Mouse (Mus musculus): ENCODE measurements around the gene Zbtb8os. TPM values are rescaled to one million over a fixed set of nuclear protein-coding genes. Genes with fewer than 3 reads are reported as not detected.

The Zbtb8os gene
- total and polyA plus RNA-seq, 2 experiments from 2014 or later: 5.7 to 23.5 TPM

DNA sequence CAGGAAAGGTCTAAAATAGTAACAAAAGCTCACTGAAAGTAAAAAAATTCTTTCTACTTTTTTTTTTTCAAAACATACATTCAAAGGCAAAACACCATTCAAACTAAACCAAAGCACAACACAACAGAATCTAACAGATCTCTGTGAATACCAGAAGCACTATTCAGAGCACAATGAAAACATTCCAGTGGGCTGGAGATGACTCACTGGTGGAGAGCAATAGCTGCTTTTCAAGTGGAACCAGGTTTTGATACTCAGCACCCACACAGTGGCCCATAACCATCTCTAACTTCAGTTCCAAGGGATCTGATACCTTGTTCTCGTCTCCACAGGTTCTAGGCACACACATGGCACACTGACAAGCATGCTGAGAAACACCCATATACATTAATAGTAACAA is 10.7 kb upstream of the Zbtb8os start:
- no peak for ATAC-seq
- no peak overlapping the region for H3K4me2 ChIP-seq (ENCODE audit: low read depth, low read length)
- H3K27ac ChIP-seq: no peak overlapping the region
- H3K27me3 ChIP-seq (ENCODE audit: insufficient read depth, low read length): no peaks in the 10 kb centered on the region
- WGBS: 75% methylated on average over 1 of the region's 1 CpGs
- no peak overlapping the region for H3K4me3 ChIP-seq (ENCODE audit: low read length)
- TF ChIP-seq CTCF (IDR thresholded peaks at IDR 0.05; ENCODE audit: low read depth): no peak
- no peaks in the 10 kb centered on the region for H3K9me3 ChIP-seq (ENCODE audit: low read length)
- no peak for DNase-seq (ENCODE audit: low spot score)
- H3K4me1 ChIP-seq (ENCODE audit: insufficient read depth, low read length): no peaks in the 10 kb centered on the region
- H3K9ac ChIP-seq (replicated peaks; ENCODE audit: low read length): no peak overlapping the region
- peaks cover 34% of the 10 kb centered on the region for H3K36me3 ChIP-seq (ENCODE audit: insufficient read depth, low read length)

DNA sequence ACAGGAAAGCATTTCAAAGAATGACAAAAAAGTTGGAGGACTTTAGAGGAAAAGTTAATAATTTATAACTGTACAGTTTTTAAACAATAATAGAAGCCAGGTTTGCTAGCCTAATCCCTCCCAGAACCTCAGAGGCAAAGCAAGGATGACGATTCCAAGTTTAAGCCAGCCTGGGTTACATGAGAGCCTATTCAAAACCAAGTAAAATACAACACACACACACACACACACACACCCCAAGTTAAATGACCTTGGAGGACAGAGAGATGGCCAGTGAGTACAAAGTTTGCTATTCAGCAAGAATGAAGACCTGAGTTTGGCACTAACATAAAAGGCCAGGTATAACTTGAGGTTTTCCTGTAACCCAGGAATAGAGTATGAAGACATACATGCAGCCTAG is 9.3 kb upstream of the Zbtb8os start:
- TF ChIP-seq CTCF (IDR thresholded peaks at IDR 0.05; ENCODE audit: low read depth): no peak
- Histone ChIP-seq H3K4me3 (ENCODE audit: low read length) (no peak overlapping the region), H3K9me3 (ENCODE audit: low read length) (no peaks in the 10 kb centered on the region), H3K9ac (replicated peaks; ENCODE audit: low read length) (no peak overlapping the region), H3K36me3 (ENCODE audit: insufficient read depth, low read length) (peaks cover 27% of the 10 kb centered on the region), H3K4me2 (ENCODE audit: low read depth, low read length) (no peak overlapping the region), H3K27ac (no peak overlapping the region), H3K27me3 (ENCODE audit: insufficient read depth, low read length) (no peaks in the 10 kb centered on the region), H3K4me1 (ENCODE audit: insufficient read depth, low read length) (no peaks in the 10 kb centered on the region)
- ATAC-seq (no peak), DNase-seq (ENCODE audit: low spot score) (no peak)
- 68% methylated on average over 1 of the region's 1 CpGs for WGBS

DNA sequence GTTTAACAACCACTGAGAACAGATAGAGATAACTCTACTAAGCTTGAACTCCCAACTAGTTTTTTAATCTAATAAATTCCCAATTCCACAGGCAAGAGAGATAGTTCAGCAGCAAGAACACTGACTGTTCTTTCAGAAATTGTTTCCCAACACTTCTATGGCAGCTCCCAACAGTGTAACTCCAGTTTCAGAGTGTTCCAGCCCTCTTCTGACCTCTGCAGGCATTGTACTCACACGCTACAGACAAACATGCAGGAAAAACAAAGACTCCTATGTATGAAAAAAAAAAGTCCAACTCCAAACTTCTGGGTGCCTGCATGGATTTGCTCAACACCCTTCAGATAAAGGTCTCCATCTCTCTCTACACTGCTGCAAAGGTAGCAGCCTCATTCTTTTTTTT is 2.6 kb upstream of the Zbtb8os start:
- WGBS: 6% methylated on average over 1 of the region's 1 CpGs
- H3K27me3 ChIP-seq (ENCODE audit: insufficient read depth, low read length): no peaks in the 10 kb centered on the region
- no peak overlapping the region for H3K9ac ChIP-seq (replicated peaks; ENCODE audit: low read length)
- DNase-seq (ENCODE audit: low spot score) (no peak), ATAC-seq (no peak)
- no peaks in the 10 kb centered on the region for H3K9me3 ChIP-seq (ENCODE audit: low read length)
- peaks cover 13% of the 10 kb centered on the region; the same call in 1 of the 2 replicates for H3K4me1 ChIP-seq (ENCODE audit: insufficient read depth, low read length)
- peaks cover 5% of the 10 kb centered on the region; the same call in 1 of the 2 replicates for H3K36me3 ChIP-seq (ENCODE audit: insufficient read depth, low read length)
- no peak overlapping the region for H3K27ac ChIP-seq
- no peak overlapping the region for H3K4me3 ChIP-seq (ENCODE audit: low read length)
- peak overlapping the region; percentile 69; the same call in 1 of the 2 replicates for H3K4me2 ChIP-seq (ENCODE audit: low read depth, low read length)
- TF ChIP-seq CTCF (IDR thresholded peaks at IDR 0.05; ENCODE audit: low read depth): no peak

DNA sequence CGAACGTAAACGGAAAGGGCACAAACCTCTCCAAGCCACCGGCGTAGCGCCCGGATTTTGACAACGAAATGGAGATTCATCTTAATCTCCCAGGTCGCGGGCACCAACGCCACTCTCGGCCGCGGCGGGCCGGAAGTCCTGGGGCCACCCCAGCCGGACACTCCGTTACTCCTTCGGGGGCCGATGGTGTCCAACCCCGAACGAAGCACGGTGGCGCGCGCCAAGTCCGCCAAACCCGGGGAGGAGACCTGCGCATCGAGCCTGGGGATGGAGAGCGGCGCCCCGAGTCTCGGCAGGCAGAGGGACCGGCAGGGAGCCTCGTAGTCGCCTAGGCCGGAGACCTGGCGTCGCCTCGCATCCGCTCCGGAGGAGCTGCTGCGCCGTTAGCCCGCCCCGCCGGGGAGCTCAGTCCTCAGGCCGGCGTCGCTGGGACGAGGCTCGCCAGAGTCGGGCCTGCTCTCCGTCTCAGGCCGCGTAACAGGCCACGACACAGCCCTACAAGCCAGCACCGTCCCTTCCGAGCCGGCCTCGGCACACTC is 749 bp upstream of the Zbtb8os start:
- H3K36me3 ChIP-seq (ENCODE audit: insufficient read depth, low read length): no peaks in the 10 kb centered on the region
- ATAC-seq: no peak
- under 1% methylated on average over 52 of the region's 62 CpGs for WGBS
- peak overlapping the region; percentile 98 for H3K27ac ChIP-seq
- peak overlapping the region; percentile 69 for H3K4me2 ChIP-seq (ENCODE audit: low read depth, low read length)
- no peak for DNase-seq (ENCODE audit: low spot score)
- TF ChIP-seq CTCF (IDR thresholded peaks at IDR 0.05; ENCODE audit: low read depth): no peak
- H3K9ac ChIP-seq (replicated peaks; ENCODE audit: low read length): peak overlapping the region; percentile 98
- no peaks in the 10 kb centered on the region for H3K27me3 ChIP-seq (ENCODE audit: insufficient read depth, low read length)
- H3K4me1 ChIP-seq (ENCODE audit: insufficient read depth, low read length): peaks cover 13% of the 10 kb centered on the region; the same call in 1 of the 2 replicates
- no peaks in the 10 kb centered on the region for H3K9me3 ChIP-seq (ENCODE audit: low read length)
- H3K4me3 ChIP-seq (ENCODE audit: low read length): peak overlapping the region; percentile 95

DNA sequence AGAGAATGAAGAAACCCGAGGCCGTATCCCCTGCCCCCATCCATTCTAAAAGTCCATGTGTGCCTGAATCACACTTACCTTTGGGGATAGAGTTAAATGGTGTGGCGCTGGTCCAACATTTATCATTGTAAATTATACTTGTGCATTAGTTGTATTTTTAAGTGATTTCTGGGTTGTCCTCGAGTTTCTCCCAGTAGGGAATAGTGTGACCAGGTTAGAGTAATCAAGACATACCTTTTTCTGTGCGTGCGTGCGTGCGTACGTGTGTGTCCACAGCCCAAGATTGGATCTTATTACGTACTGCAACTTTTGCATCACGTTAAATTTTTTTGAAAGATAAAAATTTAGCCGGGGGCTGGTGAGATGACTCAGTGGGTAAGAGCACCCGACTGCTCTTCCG is 796 bp downstream of the Zbtb8os start:
- ATAC-seq: no peak
- TF ChIP-seq CTCF (IDR thresholded peaks at IDR 0.05; ENCODE audit: low read depth): no peak
- H3K9ac ChIP-seq (replicated peaks; ENCODE audit: low read length): peak overlapping the region; percentile 71
- peaks cover 13% of the 10 kb centered on the region; the same call in 1 of the 2 replicates for H3K4me1 ChIP-seq (ENCODE audit: insufficient read depth, low read length)
- peak overlapping the region; percentile 99 for H3K27ac ChIP-seq
- WGBS: 51% methylated on average over 14 of the region's 14 CpGs
- H3K9me3 ChIP-seq (ENCODE audit: low read length): no peaks in the 10 kb centered on the region
- H3K4me2 ChIP-seq (ENCODE audit: low read depth, low read length): peak overlapping the region; percentile 94
- DNase-seq (ENCODE audit: low spot score): no peak
- peak overlapping the region; percentile 95 for H3K4me3 ChIP-seq (ENCODE audit: low read length)
- no peaks in the 10 kb centered on the region for H3K36me3 ChIP-seq (ENCODE audit: insufficient read depth, low read length)
- no peaks in the 10 kb centered on the region for H3K27me3 ChIP-seq (ENCODE audit: insufficient read depth, low read length)

DNA sequence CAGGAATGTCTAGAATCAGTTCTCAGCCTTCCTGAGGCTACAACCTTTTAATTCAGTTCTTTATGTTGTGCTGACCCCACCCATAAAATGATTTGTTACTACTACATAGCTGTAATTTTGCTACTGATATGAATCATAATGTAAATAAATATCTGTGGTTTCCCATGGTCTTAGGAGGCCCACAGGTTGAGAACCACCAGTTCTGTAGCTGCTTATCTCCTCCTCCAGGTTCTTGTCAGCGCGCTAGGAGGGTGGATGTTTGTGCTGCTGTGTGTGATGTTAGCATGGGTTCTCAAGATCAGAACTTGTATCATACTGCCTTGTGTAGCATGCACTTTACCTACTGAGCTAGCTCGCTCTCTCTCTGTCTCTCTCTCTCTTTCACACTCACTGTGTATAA is 4.2 kb downstream of the Zbtb8os start:
- H3K36me3 ChIP-seq (ENCODE audit: insufficient read depth, low read length): peaks cover 15% of the 10 kb centered on the region; the same call in 1 of the 2 replicates
- H3K4me1 ChIP-seq (ENCODE audit: insufficient read depth, low read length): no peaks in the 10 kb centered on the region
- 92% methylated on average over 3 of the region's 3 CpGs for WGBS
- no peak overlapping the region for H3K9ac ChIP-seq (replicated peaks; ENCODE audit: low read length)
- DNase-seq (ENCODE audit: low spot score) (no peak), ATAC-seq (no peak)
- H3K27me3 ChIP-seq (ENCODE audit: insufficient read depth, low read length): no peaks in the 10 kb centered on the region
- no peak for TF ChIP-seq CTCF (IDR thresholded peaks at IDR 0.05; ENCODE audit: low read depth)
- H3K9me3 ChIP-seq (ENCODE audit: low read length): no peaks in the 10 kb centered on the region
- H3K27ac ChIP-seq: no peak overlapping the region
- H3K4me3 ChIP-seq (ENCODE audit: low read length): no peak overlapping the region
- H3K4me2 ChIP-seq (ENCODE audit: low read depth, low read length): no peak overlapping the region

DNA sequence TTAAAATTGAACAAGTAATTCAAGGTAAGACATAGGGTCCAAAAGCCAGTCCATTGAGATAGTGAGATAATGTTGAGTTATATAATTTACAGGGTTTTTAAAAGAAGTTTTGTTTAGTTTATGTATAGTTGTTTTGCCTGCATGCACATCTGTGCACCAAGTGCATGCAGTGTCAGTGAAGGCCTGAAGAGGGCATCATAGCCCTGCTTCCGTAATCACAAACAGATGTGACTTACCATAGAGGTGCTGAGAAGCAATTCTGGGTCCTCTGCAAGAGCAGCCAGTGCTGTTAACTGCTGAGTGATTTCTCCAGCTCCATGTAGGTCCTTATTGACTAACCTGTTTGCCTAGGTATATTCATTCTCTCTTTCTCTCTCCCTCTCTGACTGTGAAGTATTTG is 6.4 kb downstream of the Zbtb8os start:
- H3K36me3 ChIP-seq (ENCODE audit: insufficient read depth, low read length): peaks cover 15% of the 10 kb centered on the region; the same call in 1 of the 2 replicates
- H3K4me1 ChIP-seq (ENCODE audit: insufficient read depth, low read length): no peaks in the 10 kb centered on the region
- DNase-seq (ENCODE audit: low spot score) (no peak), ATAC-seq (no peak)
- no peak overlapping the region for H3K4me3 ChIP-seq (ENCODE audit: low read length)
- no peak overlapping the region for H3K4me2 ChIP-seq (ENCODE audit: low read depth, low read length)
- no peak overlapping the region for H3K27ac ChIP-seq
- TF ChIP-seq CTCF (IDR thresholded peaks at IDR 0.05; ENCODE audit: low read depth): peak; percentile 27; the same call in 1 of the 2 replicates
- H3K27me3 ChIP-seq (ENCODE audit: insufficient read depth, low read length): no peaks in the 10 kb centered on the region
- no peak overlapping the region for H3K9ac ChIP-seq (replicated peaks; ENCODE audit: low read length)
- 93% methylated on average over 1 of the region's 1 CpGs for WGBS
- no peaks in the 10 kb centered on the region for H3K9me3 ChIP-seq (ENCODE audit: low read length)

All from hindbrain, postnatal 0 days (tissue).